Mouse (Mus musculus): Measurements from ENCODE around the gene Ifna11. TPM values are rescaled to one million over a fixed set of nuclear protein-coding genes. Genes with fewer than 3 reads are reported as not detected.
"Not testable (repeated sequence)": the region's sequence is repeated elsewhere in the genome, so short reads cannot be mapped to it uniquely, and the experiment has no call there.

Ifna11 gene
- total RNA-seq (2021): not detected
- long read RNA-seq, experiment 1: 0 reads
- long read RNA-seq, experiment 2: 0 reads

GRCm38 (mm10) chr4:88819659-88820058 is at the start of gene Ifna11:
Gene Ifna11, plus strand, starts transcription at chr4:88819959.
- DNase-seq (ENCODE audit: low spot score): no peak

- DNase-seq (ENCODE audit: low spot score): not testable (repeated sequence)
These were observed 46.2 kb upstream of the Ifna11 start, which contains the start of gene Gm13290 for GRCm38 (mm10) chr4:88773534-88773933. Gene Gm13290, plus strand, starts transcription at chr4:88773834.

- not testable (repeated sequence) for DNase-seq (ENCODE audit: low spot score)
These were observed 43.1 kb upstream of the Ifna11 start, which contains the start of gene Gm13289 for GRCm38 (mm10) chr4:88776622-88777021. Gene Gm13289, plus strand, starts transcription at chr4:88776922.

- not testable (repeated sequence) for DNase-seq (ENCODE audit: low spot score)
These were observed 40.2 kb upstream of the Ifna11 start, which contains the start of gene Gm13272 for GRCm38 (mm10) chr4:88779550-88779949. Gene Gm13272, plus strand, starts transcription at chr4:88779850.

GRCm38 (mm10) chr4:88780320-88780719 is 39.4 kb upstream of the Ifna11 start:
- not testable (repeated sequence) for DNase-seq (ENCODE audit: low spot score)

GRCm38 (mm10) chr4:88781831-88782230 is 37.9 kb upstream of the Ifna11 start, which contains the start of gene Ifnz:
Gene Ifnz, plus strand, starts transcription at chr4:88782131.
- not testable (repeated sequence) for DNase-seq (ENCODE audit: low spot score)

GRCm38 (mm10) chr4:88782335-88782734 is 37.4 kb upstream of the Ifna11 start:
- not testable (repeated sequence) for DNase-seq (ENCODE audit: low spot score)

GRCm38 (mm10) chr4:88785409-88785808 is 34.4 kb upstream of the Ifna11 start, which contains the start of gene Gm13276:
Gene Gm13276, plus strand, starts transcription at chr4:88785709.
- not testable (repeated sequence) for DNase-seq (ENCODE audit: low spot score)

GRCm38 (mm10) chr4:88788402-88788801 is 31.4 kb upstream of the Ifna11 start, which contains the start of gene Gm13277:
Gene Gm13277, plus strand, starts transcription at chr4:88788632.
- peak; percentile 54 for DNase-seq (ENCODE audit: low spot score)

GRCm38 (mm10) chr4:88791250-88791649 is 28.5 kb upstream of the Ifna11 start, which contains the start of gene Gm13278:
Gene Gm13278, plus strand, starts transcription at chr4:88791550.
- DNase-seq (ENCODE audit: low spot score): not testable (repeated sequence)

- DNase-seq (ENCODE audit: low spot score): peak; percentile 58
These were observed 25.7 kb upstream of the Ifna11 start, which contains the start of gene Gm13275 for GRCm38 (mm10) chr4:88793936-88794675. Gene Gm13275, plus strand, starts transcription at chr4:88794487.

- DNase-seq (ENCODE audit: low spot score): not testable (repeated sequence)
These were observed 22.7 kb upstream of the Ifna11 start, which contains the start of gene Gm13279 for GRCm38 (mm10) chr4:88797097-88797496. Gene Gm13279, plus strand, starts transcription at chr4:88797397.

GRCm38 (mm10) chr4:88799365-88799764 is 20.4 kb upstream of the Ifna11 start, which contains the start of gene Gm13285:
Gene Gm13285, plus strand, starts transcription at chr4:88799665.
- DNase-seq (ENCODE audit: low spot score): not testable (repeated sequence)

- not testable (repeated sequence) for DNase-seq (ENCODE audit: low spot score)
These were observed 16.8 kb upstream of the Ifna11 start, which contains the start of gene Gm13287 for GRCm38 (mm10) chr4:88802954-88803353. Gene Gm13287, plus strand, starts transcription at chr4:88803254.

- not testable (repeated sequence) for DNase-seq (ENCODE audit: low spot score)
These were observed 14.5 kb upstream of the Ifna11 start, which contains the start of gene Gm13288 for GRCm38 (mm10) chr4:88805231-88805630. Gene Gm13288, plus strand, starts transcription at chr4:88805531.

GRCm38 (mm10) chr4:88805761-88806160 is 14.0 kb upstream of the Ifna11 start:
- peak; percentile 5 for DNase-seq (ENCODE audit: low spot score)

- DNase-seq (ENCODE audit: low spot score): no peak
These were observed 3.8 kb upstream of the Ifna11 start, which contains the start of gene Ifna7 for GRCm38 (mm10) chr4:88815928-88816327. Gene Ifna7, plus strand, starts transcription at chr4:88816228.

GRCm38 (mm10) chr4:88822995-88823394 is 3.2 kb downstream of the Ifna11 start:
- no peak for DNase-seq (ENCODE audit: low spot score)

- not testable (repeated sequence) for DNase-seq (ENCODE audit: low spot score)
These were observed 7.4 kb downstream of the Ifna11 start, which contains the start of gene Ifna6 for GRCm38 (mm10) chr4:88827116-88827515. Gene Ifna6, plus strand, starts transcription at chr4:88827416.

- DNase-seq (ENCODE audit: low spot score): peak; percentile 4
These were observed 10.8 kb downstream of the Ifna11 start for GRCm38 (mm10) chr4:88830523-88830922.

GRCm38 (mm10) chr4:88835225-88835624 is 15.5 kb downstream of the Ifna11 start, which contains the start of gene Ifna5:
Gene Ifna5, plus strand, starts transcription at chr4:88835525.
- not testable (repeated sequence) for DNase-seq (ENCODE audit: low spot score)

- no peak for DNase-seq (ENCODE audit: low spot score)
These were observed 19.1 kb downstream of the Ifna11 start for GRCm38 (mm10) chr4:88838828-88839227.

Data from gastrocnemius, adult 18-20 months (tissue).